Mouse (Mus musculus) A20 (cell line): Measurements from ENCODE around the gene Rln1.
A peak's percentile ranks its signal among the peaks of the same experiment; 100 is the strongest.

ENCODE experiments used
- DNase-seq: peaks from one replicate; pipeline ENCODE4 v3.0.0-alpha.2; 2011; ENCODE audit warnings: low read depth, low spot score

The Rln1 gene

GRCm38 (mm10) chr19:29361468-29362130 lies 27.1 kb upstream of the Rln1 start:
- peak; percentile 95 for DNase-seq

- DNase-seq = no peak
Measured at GRCm38 (mm10) chr19:29360251-29360650, 25.8 kb upstream of the Rln1 start.

- DNase-seq = no peak
Measured at GRCm38 (mm10) chr19:29356281-29356680, 21.8 kb upstream of the Rln1 start.

- DNase-seq = peak; percentile 91
Measured at GRCm38 (mm10) chr19:29354895-29355877, 20.7 kb upstream of the Rln1 start.

- DNase-seq = no peak
Measured at GRCm38 (mm10) chr19:29350991-29351390, 16.5 kb upstream of the Rln1 start.

GRCm38 (mm10) chr19:29345636-29346035 lies 11.2 kb upstream of the Rln1 start:
- DNase-seq = no peak

GRCm38 (mm10) chr19:29344868-29345267 lies 10.4 kb upstream of the Rln1 start:
- DNase-seq = no peak

GRCm38 (mm10) chr19:29342281-29342680 lies 7.8 kb upstream of the Rln1 start:
- no peak for DNase-seq

- no peak for DNase-seq
Measured at GRCm38 (mm10) chr19:29341029-29341428, 6.6 kb upstream of the Rln1 start.

- DNase-seq = peak; percentile 22
Measured at GRCm38 (mm10) chr19:29336624-29337023, 2.2 kb upstream of the Rln1 start.

GRCm38 (mm10) chr19:29326822-29327552 lies 7.5 kb downstream of the Rln1 start:
- no peak for DNase-seq

GRCm38 (mm10) chr19:29326396-29326795 lies 8.1 kb downstream of the Rln1 start:
- DNase-seq = no peak

GRCm38 (mm10) chr19:29325852-29326180 lies 8.7 kb downstream of the Rln1 start:
- DNase-seq = no peak

- peak; percentile 79 for DNase-seq
Measured at GRCm38 (mm10) chr19:29325053-29325851, 9.2 kb downstream of the Rln1 start, which contains the start of gene Insl6. Gene Insl6, minus strand, starts transcription at chr19:29325356.

GRCm38 (mm10) chr19:29323416-29324049 lies 10.9 kb downstream of the Rln1 start:
- peak; percentile 77 for DNase-seq

- DNase-seq = no peak
Measured at GRCm38 (mm10) chr19:29312661-29313060, 21.8 kb downstream of the Rln1 start.

- DNase-seq = no peak
Measured at GRCm38 (mm10) chr19:29311791-29312190, 22.7 kb downstream of the Rln1 start.

- DNase-seq = no peak
Measured at GRCm38 (mm10) chr19:29308832-29309231, 25.6 kb downstream of the Rln1 start.

- DNase-seq = no peak
Measured at GRCm38 (mm10) chr19:29302119-29302518, 32.4 kb downstream of the Rln1 start.

- DNase-seq = no peak
Measured at GRCm38 (mm10) chr19:29300919-29301318, 33.6 kb downstream of the Rln1 start.

GRCm38 (mm10) chr19:29297366-29297765 lies 37.1 kb downstream of the Rln1 start:
- DNase-seq = no peak
